Mouse (Mus musculus): ENCODE measurements around the gene Slco4c1. TPM values are rescaled to one million over a fixed set of nuclear protein-coding genes. Genes with fewer than 3 reads are reported as not detected.

Gene Slco4c1
- polyA plus RNA-seq, 1 experiment from 2014 or later: not detected

- H3K4me1 ChIP-seq (ENCODE audit: control insufficient read depth in 2 of 2, insufficient read depth in 2 of 2, low read length in 2 of 2): no peaks in the 10 kb centered on the region
- H3K4me2 ChIP-seq (ENCODE audit: low read length): no peak overlapping the region
- WGBS: 91% methylated on average over 1 of the region's 1 CpGs
- no peaks in the 10 kb centered on the region for H3K27me3 ChIP-seq (ENCODE audit: control insufficient read depth, insufficient read depth, low read length)
- ATAC-seq (ENCODE audit: insufficient number of reproducible peaks, insufficient read depth, low FRiP score, low read depth): no peak
- no peak overlapping the region for H3K4me3 ChIP-seq (ENCODE audit: control insufficient read depth in 1 of 2, insufficient read depth in 1 of 2, low read depth in 1 of 2, low read length in 2 of 2)
- H3K36me3 ChIP-seq (ENCODE audit: control insufficient read depth, insufficient read depth, low read length): no peaks in the 10 kb centered on the region
- H3K27ac ChIP-seq (replicated peaks in 1 of 2; ENCODE audit: control insufficient read depth in 1 of 2, insufficient read depth in 1 of 2, low read depth in 2 of 2, low read length in 2 of 2): no peak overlapping the region
- H3K9me3 ChIP-seq (ENCODE audit: control insufficient read depth, low read length): no peaks in the 10 kb centered on the region
- no peak overlapping the region for H3K9ac ChIP-seq (ENCODE audit: low read length)
These were observed 101.7 kb downstream of the Slco4c1 start for GRCm38 (mm10) chr1:96770283-96770682.

- no peak overlapping the region for H3K9ac ChIP-seq (ENCODE audit: low read length)
- no peaks in the 10 kb centered on the region for H3K27me3 ChIP-seq (ENCODE audit: control insufficient read depth, insufficient read depth, low read length)
- no peak overlapping the region for H3K4me2 ChIP-seq (ENCODE audit: low read length)
- no peaks in the 10 kb centered on the region for H3K9me3 ChIP-seq (ENCODE audit: control insufficient read depth, low read length)
- H3K36me3 ChIP-seq (ENCODE audit: control insufficient read depth, insufficient read depth, low read length): no peaks in the 10 kb centered on the region
- no peak overlapping the region for H3K27ac ChIP-seq (replicated peaks in 1 of 2; ENCODE audit: control insufficient read depth in 1 of 2, insufficient read depth in 1 of 2, low read depth in 2 of 2, low read length in 2 of 2)
- WGBS: 16% methylated on average over 4 of the region's 4 CpGs
- ATAC-seq (ENCODE audit: insufficient number of reproducible peaks, insufficient read depth, low FRiP score, low read depth): no peak
- no peaks in the 10 kb centered on the region for H3K4me1 ChIP-seq (ENCODE audit: control insufficient read depth in 2 of 2, insufficient read depth in 2 of 2, low read length in 2 of 2)
- no peak overlapping the region for H3K4me3 ChIP-seq (ENCODE audit: control insufficient read depth in 1 of 2, insufficient read depth in 1 of 2, low read depth in 1 of 2, low read length in 2 of 2)
These were observed 103.7 kb downstream of the Slco4c1 start for GRCm38 (mm10) chr1:96768264-96768663.

- no peak for ATAC-seq (ENCODE audit: insufficient number of reproducible peaks, insufficient read depth, low FRiP score, low read depth)
- no peaks in the 10 kb centered on the region for H3K27me3 ChIP-seq (ENCODE audit: control insufficient read depth, insufficient read depth, low read length)
- 13% methylated on average over 1 of the region's 1 CpGs for WGBS
These were observed 105.4 kb downstream of the Slco4c1 start for GRCm38 (mm10) chr1:96766535-96766934.

More at GRCm38 (mm10) chr1:96766535-96766934, 105.4 kb downstream of the Slco4c1 start:
- Histone ChIP-seq H3K4me1 (ENCODE audit: control insufficient read depth in 2 of 2, insufficient read depth in 2 of 2, low read length in 2 of 2) (no peaks in the 10 kb centered on the region), H3K27ac (replicated peaks in 1 of 2; ENCODE audit: control insufficient read depth in 1 of 2, insufficient read depth in 1 of 2, low read depth in 2 of 2, low read length in 2 of 2) (no peak overlapping the region), H3K4me2 (ENCODE audit: low read length) (no peak overlapping the region), H3K4me3 (ENCODE audit: control insufficient read depth in 1 of 2, insufficient read depth in 1 of 2, low read depth in 1 of 2, low read length in 2 of 2) (no peak overlapping the region), H3K9ac (ENCODE audit: low read length) (no peak overlapping the region), H3K9me3 (ENCODE audit: control insufficient read depth, low read length) (no peaks in the 10 kb centered on the region), H3K36me3 (ENCODE audit: control insufficient read depth, insufficient read depth, low read length) (no peaks in the 10 kb centered on the region)

All from heart, embryonic 14.5 days (tissue).